Mouse (Mus musculus) thymus, adult 2 months (tissue): ENCODE measurements around the gene Pappa2.

Experiments used
- CTCF ChIP-seq: fragments of 200-500 bp; IDR thresholded peaks from 2 replicates; pipeline ENCODE4 v1.5.1; 2012; ENCODE audit warnings: mild to moderate bottlenecking, control low read depth, low read length, moderate library complexity, borderline replicate concordance; ENCODE audit not compliant: control insufficient read depth, poor library complexity, insufficient read depth; ENCODE audit errors: extremely low read depth
- POLR2A ChIP-seq: fragments of 200-500 bp; IDR thresholded peaks from 2 replicates; pipeline ENCODE4 v1.6.1; 2012; ENCODE audit warnings: mild to moderate bottlenecking, low read length, control low read depth, moderate library complexity; ENCODE audit not compliant: control insufficient read depth, poor library complexity, insufficient read depth; ENCODE audit errors: extremely low read depth

GRCm38 (mm10) chr1:158871401-158871800 lies 108.9 kb downstream of the Pappa2 start:
- TF ChIP-seq POLR2A: no peak
- no peak for TF ChIP-seq CTCF
